Mouse (Mus musculus): ENCODE data around the gene Dnmt1.

DNA sequence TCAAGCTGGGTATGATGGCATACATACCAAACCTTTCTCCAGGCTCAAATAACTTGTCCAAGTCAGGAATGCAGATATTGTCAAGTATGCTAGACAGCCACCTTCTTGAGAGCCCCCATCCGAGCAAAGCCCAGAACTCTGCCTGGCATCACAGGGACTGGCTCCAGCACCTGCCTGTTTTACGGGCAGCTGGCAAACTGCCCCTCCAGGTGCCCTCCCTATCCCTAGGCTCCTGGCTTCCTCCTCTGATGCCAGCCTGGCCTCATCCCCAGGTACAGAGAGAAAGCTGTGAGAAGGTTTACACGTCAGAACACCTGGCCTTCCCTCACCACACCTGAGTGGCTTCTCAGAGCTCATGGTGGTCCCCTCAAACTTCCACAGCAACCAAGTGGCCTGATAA lies 2.7 kb downstream of the Dnmt1 start:
- TF ChIP-seq CTCF (IDR thresholded peaks at IDR 0.05; ENCODE audit: low read depth, low read length), result no peak
- TF ChIP-seq GATA1 (IDR thresholded peaks at IDR 0.05; ENCODE audit: borderline replicate concordance, low read length), result no peak

All from G1E (cell line).